Mouse (Mus musculus): Measurements from ENCODE around the gene Pkhd1. TPM values are rescaled to one million over a fixed set of nuclear protein-coding genes. Genes with fewer than 3 reads are reported as not detected.

The Pkhd1 gene
- polyA plus RNA-seq, 1 experiment from 2014 or later = 0.33 TPM

DNA sequence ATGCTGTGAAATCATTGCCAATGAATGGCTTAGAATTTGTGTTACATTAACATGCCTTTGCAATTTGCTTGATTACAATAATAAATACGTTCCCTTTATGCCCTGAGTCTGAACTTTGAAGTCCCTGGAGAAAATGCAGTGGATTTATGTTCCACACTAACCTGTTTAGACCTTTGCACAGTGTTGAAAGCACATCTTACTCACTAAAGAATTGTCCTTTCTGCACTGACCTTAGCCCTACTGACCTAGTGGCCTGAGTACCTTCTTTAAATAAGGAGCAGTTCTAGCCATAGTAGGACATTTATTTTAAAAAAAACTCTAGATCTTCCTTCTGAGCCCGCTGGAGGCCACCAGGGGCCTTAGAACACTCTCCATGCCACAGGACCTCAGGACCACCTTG is 467.8 kb downstream of the Pkhd1 start:
- H3K9ac ChIP-seq (replicated peaks; ENCODE audit: low read depth) = no peak overlapping the region
- WGBS = 59% methylated on average over 2 of the region's 2 CpGs
- no peak overlapping the region for H3K27ac ChIP-seq (ENCODE audit: low read length)
- no peak overlapping the region for H3K4me2 ChIP-seq (replicated peaks; ENCODE audit: low read depth, low read length)
- no peak for DNase-seq (ENCODE audit: low spot score)
- no peaks in the 10 kb centered on the region for H3K36me3 ChIP-seq (ENCODE audit: insufficient read depth, low read length)
- H3K4me3 ChIP-seq (ENCODE audit: low read depth, low read length) = no peak overlapping the region
- no peaks in the 10 kb centered on the region for H3K27me3 ChIP-seq (replicated peaks; ENCODE audit: insufficient read depth, low read length)
- ATAC-seq = no peak
- TF ChIP-seq EP300 (IDR thresholded peaks at IDR 0.05) (no peak), CTCF (IDR thresholded peaks at IDR 0.05) (no peak)
- no peaks in the 10 kb centered on the region for H3K4me1 ChIP-seq (ENCODE audit: insufficient read depth, low read depth, low read length)
- no peaks in the 10 kb centered on the region for H3K9me3 ChIP-seq (ENCODE audit: low read length)

DNA sequence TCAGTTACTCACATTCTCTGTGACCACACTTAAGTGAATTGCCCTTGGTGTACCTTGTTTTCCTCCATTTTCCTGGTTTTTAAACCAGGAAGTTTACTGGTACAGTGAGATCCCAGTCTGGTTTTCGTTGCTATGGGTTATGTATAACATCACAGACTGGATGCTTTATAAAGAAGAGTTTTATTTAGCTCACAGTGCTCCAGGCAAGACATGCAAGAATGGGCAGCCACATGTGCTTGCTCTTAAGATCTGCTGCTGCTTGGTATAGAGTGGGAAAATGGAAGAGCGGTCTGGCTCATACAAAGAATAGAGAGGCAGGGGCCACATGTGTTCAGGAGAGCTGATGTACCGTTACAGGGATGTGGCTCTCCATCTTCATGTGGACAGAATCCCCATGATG is 481.7 kb downstream of the Pkhd1 start:
- Histone ChIP-seq H3K36me3 (ENCODE audit: insufficient read depth, low read length) (no peaks in the 10 kb centered on the region), H3K4me2 (replicated peaks; ENCODE audit: low read depth, low read length) (no peak overlapping the region), H3K9me3 (ENCODE audit: low read length) (no peaks in the 10 kb centered on the region), H3K27ac (ENCODE audit: low read length) (no peak overlapping the region), H3K4me3 (ENCODE audit: low read depth, low read length) (no peak overlapping the region), H3K4me1 (ENCODE audit: insufficient read depth, low read depth, low read length) (no peaks in the 10 kb centered on the region), H3K9ac (replicated peaks; ENCODE audit: low read depth) (no peak overlapping the region), H3K27me3 (replicated peaks; ENCODE audit: insufficient read depth, low read length) (no peaks in the 10 kb centered on the region)
- no peak for TF ChIP-seq EP300 (IDR thresholded peaks at IDR 0.05)
- no peak for TF ChIP-seq CTCF (IDR thresholded peaks at IDR 0.05)
- 78% methylated on average over 3 of the region's 3 CpGs for WGBS
- no peak for DNase-seq (ENCODE audit: low spot score)
- ATAC-seq = no peak

DNA sequence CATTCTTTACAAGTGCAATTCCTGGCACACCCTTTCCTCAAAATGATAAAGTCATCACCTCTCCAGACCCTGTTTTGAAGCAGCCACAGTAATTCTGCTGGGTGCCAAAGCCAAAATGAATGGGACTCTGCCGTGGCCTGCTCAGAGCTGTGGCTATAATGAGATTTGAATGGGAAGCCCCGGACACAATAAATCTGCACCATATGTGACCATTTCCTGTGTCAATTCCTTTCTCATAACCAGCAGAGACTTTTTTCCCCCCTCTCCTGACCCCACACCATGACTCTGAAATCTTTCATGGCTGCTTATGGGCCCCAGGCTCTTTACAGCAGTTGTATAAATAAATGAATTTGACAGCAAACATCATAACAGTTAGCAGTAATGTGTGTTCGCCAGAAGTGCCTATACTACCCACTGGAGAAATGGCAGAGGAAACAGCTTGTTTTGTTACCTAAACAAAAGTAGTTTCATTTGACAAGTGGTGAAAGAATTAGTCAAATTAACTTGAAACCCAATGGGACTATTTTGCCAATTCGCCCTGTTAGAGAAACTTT is 482.7 kb downstream of the Pkhd1 start:
- no peak overlapping the region for H3K4me3 ChIP-seq (ENCODE audit: low read depth, low read length)
- DNase-seq (ENCODE audit: low spot score) = no peak
- H3K9ac ChIP-seq (replicated peaks; ENCODE audit: low read depth) = no peak overlapping the region
- 43% methylated on average over 4 of the region's 4 CpGs for WGBS
- TF ChIP-seq EP300 (IDR thresholded peaks at IDR 0.05) (no peak), CTCF (IDR thresholded peaks at IDR 0.05) (no peak)
- no peak overlapping the region for H3K4me2 ChIP-seq (replicated peaks; ENCODE audit: low read depth, low read length)
- H3K9me3 ChIP-seq (ENCODE audit: low read length) = no peaks in the 10 kb centered on the region
- no peak overlapping the region for H3K27ac ChIP-seq (ENCODE audit: low read length)
- ATAC-seq = no peak
- no peaks in the 10 kb centered on the region for H3K27me3 ChIP-seq (replicated peaks; ENCODE audit: insufficient read depth, low read length)
- no peaks in the 10 kb centered on the region for H3K4me1 ChIP-seq (ENCODE audit: insufficient read depth, low read depth, low read length)
- no peaks in the 10 kb centered on the region for H3K36me3 ChIP-seq (ENCODE audit: insufficient read depth, low read length)

DNA sequence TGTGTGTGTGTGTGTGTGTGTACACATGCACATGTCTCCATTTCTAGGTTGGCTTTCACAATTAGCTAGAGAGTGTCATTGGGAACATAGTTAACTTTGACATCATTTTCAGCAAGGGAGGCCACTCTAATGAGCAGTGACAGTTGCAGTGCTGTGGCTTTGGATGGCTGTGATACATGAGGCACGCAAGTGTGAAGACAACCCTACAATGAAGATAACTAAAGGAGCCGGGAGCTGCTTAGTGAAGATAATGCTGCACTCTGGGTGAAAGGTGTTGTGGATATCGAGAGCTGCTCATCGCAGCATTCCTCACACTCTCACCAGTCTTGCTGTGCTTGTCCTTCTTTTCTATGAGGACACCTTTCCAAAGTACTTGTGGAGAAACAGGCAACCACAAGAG is 484.2 kb downstream of the Pkhd1 start:
- Histone ChIP-seq H3K9me3 (ENCODE audit: low read length) (no peaks in the 10 kb centered on the region), H3K36me3 (ENCODE audit: insufficient read depth, low read length) (no peaks in the 10 kb centered on the region), H3K27me3 (replicated peaks; ENCODE audit: insufficient read depth, low read length) (no peaks in the 10 kb centered on the region), H3K27ac (ENCODE audit: low read length) (no peak overlapping the region), H3K4me3 (ENCODE audit: low read depth, low read length) (no peak overlapping the region), H3K4me1 (ENCODE audit: insufficient read depth, low read depth, low read length) (no peaks in the 10 kb centered on the region), H3K9ac (replicated peaks; ENCODE audit: low read depth) (no peak overlapping the region), H3K4me2 (replicated peaks; ENCODE audit: low read depth, low read length) (no peak overlapping the region)
- ATAC-seq (no peak), DNase-seq (ENCODE audit: low spot score) (no peak)
- TF ChIP-seq CTCF (IDR thresholded peaks at IDR 0.05) (no peak), EP300 (IDR thresholded peaks at IDR 0.05) (no peak)
- 79% methylated on average over 4 of the region's 4 CpGs for WGBS

DNA sequence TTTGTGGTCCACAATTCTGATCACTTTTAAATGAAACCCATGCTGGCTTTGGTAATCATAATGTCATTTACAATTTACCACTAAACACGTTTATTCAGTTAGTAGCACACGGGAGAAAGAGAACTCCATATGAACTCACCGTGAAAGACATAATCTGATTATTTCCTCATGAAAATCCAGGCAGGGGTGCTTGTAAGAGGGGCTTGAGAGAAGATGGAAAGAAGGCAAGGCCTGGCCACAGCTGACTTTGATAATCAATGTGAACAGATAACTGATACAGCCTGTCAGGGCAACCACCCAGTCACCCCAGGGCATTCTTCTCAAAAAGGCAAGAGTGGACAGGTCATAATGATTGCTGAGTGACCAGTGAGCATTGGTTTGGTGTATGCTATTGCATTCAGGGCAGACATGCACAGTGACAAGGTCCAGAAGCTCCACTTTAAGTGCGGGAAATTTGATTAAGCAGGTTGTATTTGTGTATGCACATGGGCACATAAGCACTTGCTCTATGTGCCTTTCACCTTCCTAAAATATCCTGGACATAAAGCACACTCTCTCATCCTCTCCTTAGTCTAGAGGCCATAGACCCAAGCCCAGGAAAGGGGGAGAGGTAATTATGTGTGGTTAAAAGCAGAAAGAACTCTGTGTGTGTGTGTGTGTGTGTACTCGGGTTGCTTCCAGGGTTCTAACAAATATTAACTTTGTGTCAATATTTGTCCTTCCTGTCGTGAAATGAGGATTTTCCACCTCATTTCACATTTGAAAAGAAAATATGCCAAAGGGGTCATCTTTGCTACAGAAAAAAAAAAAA is 485.9 kb downstream of the Pkhd1 start:
- H3K9ac ChIP-seq (replicated peaks; ENCODE audit: low read depth) = no peak overlapping the region
- DNase-seq (ENCODE audit: low spot score) = no peak
- no peaks in the 10 kb centered on the region for H3K4me1 ChIP-seq (ENCODE audit: insufficient read depth, low read depth, low read length)
- no peak overlapping the region for H3K4me2 ChIP-seq (replicated peaks; ENCODE audit: low read depth, low read length)
- ATAC-seq = no peak
- no peaks in the 10 kb centered on the region for H3K27me3 ChIP-seq (replicated peaks; ENCODE audit: insufficient read depth, low read length)
- no peak overlapping the region for H3K27ac ChIP-seq (ENCODE audit: low read length)
- no peaks in the 10 kb centered on the region for H3K36me3 ChIP-seq (ENCODE audit: insufficient read depth, low read length)
- 60% methylated on average over 6 of the region's 6 CpGs for WGBS
- no peak overlapping the region for H3K4me3 ChIP-seq (ENCODE audit: low read depth, low read length)
- H3K9me3 ChIP-seq (ENCODE audit: low read length) = no peaks in the 10 kb centered on the region
- TF ChIP-seq CTCF (IDR thresholded peaks at IDR 0.05) = no peak
- TF ChIP-seq EP300 (IDR thresholded peaks at IDR 0.05) = no peak

DNA sequence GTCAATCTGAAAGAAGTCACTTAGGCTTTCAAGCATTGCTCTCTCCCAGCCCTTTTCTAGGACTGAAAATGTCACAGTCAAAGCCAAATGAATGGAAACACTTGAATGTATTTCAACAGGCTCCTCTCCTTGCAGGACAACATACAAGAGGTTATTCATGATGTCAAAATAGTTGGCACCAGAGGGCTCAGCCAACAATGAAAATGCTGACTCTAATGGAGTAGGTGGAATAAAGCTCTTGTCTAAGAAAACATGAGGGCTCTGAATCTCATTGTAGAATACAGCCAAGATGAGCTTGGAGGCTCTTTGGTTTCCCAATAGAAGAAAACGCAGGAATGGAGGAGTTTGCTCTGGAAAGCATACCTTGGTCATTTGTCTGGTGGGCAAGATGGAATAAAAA is 500.5 kb downstream of the Pkhd1 start:
- DNase-seq (ENCODE audit: low spot score) (no peak), ATAC-seq (no peak)
- no peak overlapping the region for H3K9ac ChIP-seq (replicated peaks; ENCODE audit: low read depth)
- TF ChIP-seq CTCF (IDR thresholded peaks at IDR 0.05) (no peak), EP300 (IDR thresholded peaks at IDR 0.05) (no peak)
- H3K9me3 ChIP-seq (ENCODE audit: low read length) = no peaks in the 10 kb centered on the region
- no peak overlapping the region for H3K27ac ChIP-seq (ENCODE audit: low read length)
- H3K4me1 ChIP-seq (ENCODE audit: insufficient read depth, low read depth, low read length) = no peaks in the 10 kb centered on the region
- H3K36me3 ChIP-seq (ENCODE audit: insufficient read depth, low read length) = no peaks in the 10 kb centered on the region
- no peaks in the 10 kb centered on the region for H3K27me3 ChIP-seq (replicated peaks; ENCODE audit: insufficient read depth, low read length)
- WGBS = 50% methylated on average over 1 of the region's 1 CpGs
- H3K4me3 ChIP-seq (ENCODE audit: low read depth, low read length) = no peak overlapping the region
- no peak overlapping the region for H3K4me2 ChIP-seq (replicated peaks; ENCODE audit: low read depth, low read length)

Data from lung, postnatal 0 days (tissue).